Mouse (Mus musculus) cerebellum, adult 9-10 months (tissue): Measurements from ENCODE around the gene Nadsyn1.

Source experiments
- DNase-seq: peaks from one replicate; pipeline ENCODE4 v3.0.0; 2022

Gene Nadsyn1

DNA sequence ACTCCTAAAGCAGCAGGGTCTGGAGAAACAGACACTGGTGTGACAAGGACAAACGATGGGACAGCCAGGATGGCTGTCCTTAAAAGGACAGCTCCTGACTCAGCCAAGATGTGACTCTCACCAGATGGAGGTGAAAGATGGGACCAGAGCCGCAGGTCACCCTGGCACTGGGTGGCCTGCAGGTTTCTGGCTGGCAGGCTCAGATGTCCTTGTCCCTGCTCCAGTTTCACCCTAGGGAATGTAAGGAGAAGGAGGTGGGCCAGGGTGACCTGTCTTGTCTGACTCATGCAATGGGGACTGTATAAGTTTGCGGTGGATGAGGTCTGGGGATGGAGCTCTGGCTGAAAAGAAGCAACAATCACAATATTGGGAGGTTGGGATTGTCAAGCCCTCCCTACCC lies 70.0 kb downstream of the Nadsyn1 start:
- DNase-seq = no peak

DNA sequence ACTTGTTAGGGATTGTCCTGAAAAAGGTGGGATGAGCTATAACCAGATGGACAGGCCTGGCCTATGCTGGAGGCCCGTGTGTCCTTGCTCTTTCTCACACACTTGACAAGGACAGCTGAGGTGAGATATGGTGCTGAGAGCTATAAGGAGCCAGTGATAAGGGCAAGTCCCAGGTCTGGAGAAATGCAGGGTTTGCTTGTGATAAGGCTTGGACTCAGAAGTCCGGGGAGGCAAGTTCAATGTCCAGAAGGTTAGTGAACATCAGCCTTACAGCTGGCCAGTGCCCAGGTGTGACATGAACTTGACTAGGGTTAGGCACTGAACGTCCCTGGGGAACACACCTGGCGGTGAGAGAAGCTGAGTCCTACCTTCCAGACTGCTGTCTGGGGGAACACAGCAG lies 70.6 kb downstream of the Nadsyn1 start:
- no peak for DNase-seq

DNA sequence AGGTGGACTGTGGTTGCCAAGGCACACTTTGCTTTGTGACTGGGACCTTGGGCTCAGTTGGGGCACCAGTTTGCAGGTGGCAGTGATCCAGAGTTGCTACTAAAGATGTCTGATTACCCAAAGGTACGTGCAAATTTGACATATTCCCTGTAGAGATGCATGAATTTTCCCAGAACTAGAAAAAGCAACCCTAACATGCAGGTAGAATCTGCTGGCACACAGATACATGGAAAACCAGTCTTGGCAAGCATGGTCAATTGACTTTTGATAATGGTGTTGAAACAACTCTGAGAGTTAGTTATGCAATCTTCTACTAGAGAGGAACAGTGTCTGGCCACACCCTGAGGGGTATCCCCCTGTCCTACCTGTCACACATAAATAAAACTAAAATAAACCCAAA lies 71.3 kb downstream of the Nadsyn1 start:
- no peak for DNase-seq

DNA sequence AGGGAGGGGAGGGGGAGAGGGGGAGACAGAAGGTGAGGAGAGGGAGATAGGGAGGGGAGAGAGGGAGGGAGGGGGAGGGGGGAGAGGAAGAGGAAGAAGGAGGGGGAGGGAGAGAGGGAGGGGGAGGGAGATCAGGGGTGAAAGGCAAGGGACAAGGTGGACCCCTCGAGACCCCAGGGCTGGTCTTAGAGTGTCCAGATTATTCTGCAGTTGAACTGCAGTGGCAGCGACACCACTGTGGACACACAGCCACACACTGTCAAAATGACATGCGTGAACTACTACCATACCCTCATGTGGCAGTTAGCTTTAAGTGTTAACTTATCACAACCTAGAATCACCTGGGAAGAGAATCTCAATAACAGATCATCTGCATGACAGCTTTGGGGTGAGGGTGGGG lies 73.6 kb downstream of the Nadsyn1 start:
- DNase-seq = no peak

DNA sequence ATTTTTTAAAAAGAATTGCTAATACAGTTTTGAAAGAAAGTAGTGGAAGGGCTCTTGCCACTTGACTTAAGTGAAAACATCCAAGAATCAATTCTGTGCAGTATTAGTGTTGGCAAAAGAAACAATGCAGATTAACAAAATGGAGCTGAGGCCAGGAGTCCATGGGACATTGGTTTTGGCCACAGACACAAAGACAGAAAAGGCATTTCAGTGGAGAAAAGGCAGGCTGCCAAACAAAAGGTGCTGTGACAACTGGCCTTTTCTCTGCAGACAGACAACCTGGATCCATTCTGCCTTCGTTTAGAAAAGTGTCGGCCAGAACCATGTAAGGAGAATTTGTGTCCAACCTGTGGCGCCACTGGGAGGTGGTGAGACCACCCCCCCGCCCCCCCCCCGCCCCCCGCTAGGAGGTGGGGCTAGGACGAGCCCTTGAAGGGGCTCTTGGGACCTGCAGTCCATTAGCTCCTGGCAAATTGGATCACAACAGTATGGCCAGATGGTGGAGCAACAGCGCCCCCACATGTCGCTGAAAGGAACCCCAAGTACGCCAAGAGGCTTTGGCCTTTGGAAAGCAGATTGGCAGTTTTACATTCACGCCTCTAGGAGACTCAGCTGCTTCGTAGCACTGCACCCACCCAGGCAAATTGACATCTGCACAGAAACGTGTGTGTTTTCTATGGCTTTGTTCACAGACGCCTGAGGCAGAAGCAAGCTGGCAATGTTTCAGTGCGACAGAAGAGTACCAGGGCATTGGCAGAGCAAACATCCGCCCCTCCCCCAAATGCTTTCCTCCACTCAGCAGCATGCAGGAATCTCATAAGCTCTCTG lies 74.4 kb downstream of the Nadsyn1 start:
- peak; percentile 83 for DNase-seq
